Mouse (Mus musculus) heart, postnatal 0 days (tissue): Measurements from ENCODE around the gene Zfp36l1.

ENCODE experiments used
- CTCF ChIP-seq: IDR thresholded peaks from 2 replicates; pipeline ENCODE4 v1.5.1; 2016; ENCODE audit warnings: antibody characterized with exemption, control low read depth, low read depth
- EP300 ChIP-seq: IDR thresholded peaks from 2 replicates; pipeline ENCODE4 v1.6.1; 2016; ENCODE audit warnings: antibody characterized with exemption, low read depth

DNA sequence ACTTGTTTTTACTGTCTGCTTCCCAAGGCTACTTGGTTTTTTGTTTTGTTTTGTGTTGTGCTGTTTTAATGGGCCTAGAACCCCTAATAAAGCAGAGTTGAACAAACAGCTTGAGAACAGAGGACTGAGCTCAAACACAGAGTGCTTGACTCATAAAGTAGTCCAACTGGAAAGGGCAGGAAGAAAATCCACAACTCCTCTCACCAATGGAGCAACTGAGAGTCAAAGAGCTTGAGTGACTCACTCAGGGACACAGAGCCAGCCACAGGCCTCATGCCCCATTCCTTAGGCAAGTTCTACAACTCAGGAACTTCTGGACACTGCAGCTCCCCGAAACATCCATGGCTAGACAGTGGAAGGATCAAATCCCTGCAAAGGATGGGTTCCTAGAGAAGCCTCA lies 14.0 kb downstream of the Zfp36l1 start:
- TF ChIP-seq CTCF (no peak), EP300 (no peak)
